Mouse (Mus musculus): Measurements from ENCODE around the gene Mcoln3.
A peak's percentile ranks its signal among the peaks of the same experiment; 100 is the strongest.

Gene Mcoln3

GRCm38 (mm10) chr3:146174215-146174614 lies 57.0 kb downstream of the Mcoln3 start:
- no peak for DNase-seq (ENCODE audit: low spot score)

GRCm38 (mm10) chr3:146177295-146177694 lies 60.0 kb downstream of the Mcoln3 start:
- DNase-seq (ENCODE audit: low spot score), result no peak

GRCm38 (mm10) chr3:146177748-146178582 lies 60.7 kb downstream of the Mcoln3 start:
- peak; percentile 80 for DNase-seq (ENCODE audit: low spot score)

- DNase-seq (ENCODE audit: low spot score), result no peak
These were observed 63.1 kb downstream of the Mcoln3 start for GRCm38 (mm10) chr3:146180341-146180740.

- DNase-seq (ENCODE audit: low spot score), result peak; percentile 46
These were observed 63.7 kb downstream of the Mcoln3 start for GRCm38 (mm10) chr3:146180986-146181385.

GRCm38 (mm10) chr3:146184992-146185657 lies 67.9 kb downstream of the Mcoln3 start:
- DNase-seq (ENCODE audit: low spot score), result peak; percentile 80

- no peak for DNase-seq (ENCODE audit: low spot score)
These were observed 68.8 kb downstream of the Mcoln3 start for GRCm38 (mm10) chr3:146186033-146186432.

- no peak for DNase-seq (ENCODE audit: low spot score)
These were observed 72.7 kb downstream of the Mcoln3 start for GRCm38 (mm10) chr3:146189933-146190332.
